Mouse (Mus musculus) erythroblast, embryonic 14.5 days (primary cell): ENCODE data around the gene Tnk2. TPM values are rescaled to one million over a fixed set of nuclear protein-coding genes. Genes with fewer than 3 reads are reported as not detected.

Experiments
- H3K27me3 ChIP-seq: 2 replicates; pipeline ENCODE4 v1.6.1; 2012; ENCODE audit warnings: inconsistent platforms; ENCODE audit not compliant: control insufficient read depth
- H3K36me3 ChIP-seq: 2 replicates; pipeline ENCODE4 v1.6.1; 2012; ENCODE audit warnings: mild to moderate bottlenecking, inconsistent platforms; ENCODE audit not compliant: control insufficient read depth
- H3K4me1 ChIP-seq: 2 replicates; pipeline ENCODE4 v1.6.1; 2012; ENCODE audit warnings: inconsistent platforms; ENCODE audit not compliant: control insufficient read depth
- H3K4me3 ChIP-seq: replicated peaks from 2 replicates; pipeline ENCODE3; 2012; ENCODE audit warnings: moderate library complexity, mild to moderate bottlenecking, inconsistent platforms
- H3K9me3 ChIP-seq: 2 replicates; pipeline ENCODE4 v1.6.1; 2012; ENCODE audit warnings: low read length, inconsistent platforms, mixed read lengths; ENCODE audit not compliant: control insufficient read depth
- GATA1 ChIP-seq: IDR thresholded peaks from 2 replicates; pipeline ENCODE4 v1.6.1; 2012; ENCODE audit warnings: low read length, inconsistent platforms, mixed read lengths
- TAL1 ChIP-seq: IDR thresholded peaks from 3 replicates; pipeline ENCODE4 v1.6.1; 2012; ENCODE audit warnings: low read length, inconsistent platforms, mixed read lengths
- polyA plus RNA-seq: library from polyadenylated mRNA; stranded (reverse); fragments of >175 nt; gene quantifications from 2 replicates; pipeline ENCODE4 v1.2.3, GENCODE M21; 2012

Gene Tnk2
- polyA plus RNA-seq, 1 experiment, result 61.6 TPM

- Histone ChIP-seq H3K4me3 (peak within 1 kb of the TSS; percentile 100), H3K27me3 (no peaks in the 10 kb centered on the region), H3K9me3 (no peaks in the 10 kb centered on the region), H3K36me3 (peaks cover 51% of the 10 kb centered on the region), H3K4me1 (peaks cover 53% of the 10 kb centered on the region)
- TF ChIP-seq GATA1 (no peak), TAL1 (no peak)
Measured at GRCm38 (mm10) chr16:32608712-32609400, 34.8 kb upstream of the Tnk2 start, which contains the start of gene Tfrc. Gene Tfrc, plus strand, starts transcription at chr16:32608920.

GRCm38 (mm10) chr16:32609401-32609779 is 34.3 kb upstream of the Tnk2 start:
- H3K4me1 ChIP-seq, result peaks cover 57% of the 10 kb centered on the region
- H3K27me3 ChIP-seq, result no peaks in the 10 kb centered on the region
- H3K9me3 ChIP-seq, result no peaks in the 10 kb centered on the region
- peak overlapping the region; percentile 100 for H3K4me3 ChIP-seq
- no peak for TF ChIP-seq GATA1
- H3K36me3 ChIP-seq, result peaks cover 56% of the 10 kb centered on the region

- H3K9me3 ChIP-seq, result no peaks in the 10 kb centered on the region
- TF ChIP-seq GATA1 (peak; percentile 64), TAL1 (peak; percentile 59)
- H3K4me3 ChIP-seq, result peak overlapping the region; percentile 100
- peaks cover 60% of the 10 kb centered on the region for H3K4me1 ChIP-seq
- H3K27me3 ChIP-seq, result no peaks in the 10 kb centered on the region
- peaks cover 69% of the 10 kb centered on the region for H3K36me3 ChIP-seq
Measured at GRCm38 (mm10) chr16:32610460-32611255, 33.0 kb upstream of the Tnk2 start.

DNA sequence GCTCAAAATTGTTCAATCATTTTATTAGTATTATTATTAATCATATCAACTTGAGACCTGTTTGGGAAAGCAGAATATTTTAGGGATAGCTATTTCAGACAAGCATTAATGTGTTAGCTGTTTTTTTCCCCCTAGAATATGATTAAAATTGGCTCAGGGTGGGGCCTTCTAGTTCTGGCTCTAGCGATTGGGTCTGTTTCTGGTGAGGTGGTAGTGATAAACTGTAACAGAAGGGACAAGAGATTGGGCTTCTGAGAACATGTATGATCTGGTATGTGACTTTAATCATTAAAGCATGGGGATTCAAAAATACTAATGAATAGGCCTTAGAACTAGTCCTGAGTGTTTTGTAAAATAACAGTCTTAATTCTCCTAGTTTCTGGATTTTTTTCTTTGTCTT is 31.6 kb upstream of the Tnk2 start:
- peaks cover 83% of the 10 kb centered on the region for H3K36me3 ChIP-seq
- no peaks in the 10 kb centered on the region for H3K9me3 ChIP-seq
- peak overlapping the region; percentile 100 for H3K4me3 ChIP-seq
- peaks cover 58% of the 10 kb centered on the region for H3K4me1 ChIP-seq
- H3K27me3 ChIP-seq, result no peaks in the 10 kb centered on the region
- TF ChIP-seq GATA1 (peak; percentile 74), TAL1 (peak; percentile 75)

DNA sequence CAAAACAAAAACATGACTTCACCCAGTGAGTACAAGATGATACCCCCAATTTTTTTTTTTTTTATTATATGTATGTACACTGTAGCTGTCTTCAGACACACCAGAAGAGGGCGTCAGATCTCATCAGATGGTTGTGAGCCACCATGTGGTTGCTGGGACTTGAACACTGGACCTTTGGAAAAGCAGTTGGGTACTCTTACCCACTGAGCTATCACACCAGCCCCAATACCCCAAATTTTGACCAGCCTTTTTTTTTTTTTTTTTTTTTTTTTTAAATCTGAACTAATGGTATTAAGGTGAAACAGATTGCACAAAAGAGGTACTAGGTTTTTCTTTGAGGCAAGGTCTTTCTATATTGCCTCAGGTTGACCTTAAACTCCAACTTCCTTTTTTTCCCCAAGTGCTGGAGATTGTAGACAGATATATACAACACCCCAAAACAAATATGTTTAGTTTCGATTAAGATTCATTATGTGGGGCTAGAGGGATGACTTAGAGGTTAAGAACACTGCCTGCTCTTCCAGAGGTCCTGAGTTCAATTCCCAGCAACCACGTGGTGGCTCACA is 30.3 kb upstream of the Tnk2 start:
- H3K9me3 ChIP-seq, result no peaks in the 10 kb centered on the region
- TF ChIP-seq GATA1, result no peak
- no peak for TF ChIP-seq TAL1
- no peaks in the 10 kb centered on the region for H3K27me3 ChIP-seq
- H3K4me1 ChIP-seq, result peaks cover 55% of the 10 kb centered on the region
- H3K4me3 ChIP-seq, result peak overlapping the region; percentile 100
- peaks cover 96% of the 10 kb centered on the region for H3K36me3 ChIP-seq

DNA sequence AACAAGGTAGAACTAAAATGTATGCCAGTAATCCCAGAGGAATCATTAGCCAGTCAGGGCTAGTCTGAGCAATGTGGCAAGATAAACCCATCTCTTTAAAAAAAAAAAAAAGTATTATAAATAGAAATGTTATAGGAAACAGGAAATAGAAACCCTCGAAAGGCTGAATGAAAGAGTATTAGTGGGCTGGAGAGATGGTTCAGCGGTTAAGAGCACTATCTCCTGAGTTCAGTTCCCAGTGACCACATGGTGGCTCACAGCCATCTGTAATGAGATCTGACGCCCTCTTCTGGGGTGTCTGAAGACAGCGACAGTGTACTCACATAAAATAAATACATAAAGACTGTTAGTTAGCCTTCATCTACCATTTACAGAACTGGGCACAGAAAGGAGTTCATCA is 29.6 kb upstream of the Tnk2 start:
- H3K36me3 ChIP-seq, result peaks cover 100% of the 10 kb centered on the region
- TF ChIP-seq GATA1, result no peak
- TF ChIP-seq TAL1, result no peak
- no peaks in the 10 kb centered on the region for H3K27me3 ChIP-seq
- peak overlapping the region; percentile 25 for H3K4me3 ChIP-seq
- no peaks in the 10 kb centered on the region for H3K9me3 ChIP-seq
- peaks cover 57% of the 10 kb centered on the region for H3K4me1 ChIP-seq

DNA sequence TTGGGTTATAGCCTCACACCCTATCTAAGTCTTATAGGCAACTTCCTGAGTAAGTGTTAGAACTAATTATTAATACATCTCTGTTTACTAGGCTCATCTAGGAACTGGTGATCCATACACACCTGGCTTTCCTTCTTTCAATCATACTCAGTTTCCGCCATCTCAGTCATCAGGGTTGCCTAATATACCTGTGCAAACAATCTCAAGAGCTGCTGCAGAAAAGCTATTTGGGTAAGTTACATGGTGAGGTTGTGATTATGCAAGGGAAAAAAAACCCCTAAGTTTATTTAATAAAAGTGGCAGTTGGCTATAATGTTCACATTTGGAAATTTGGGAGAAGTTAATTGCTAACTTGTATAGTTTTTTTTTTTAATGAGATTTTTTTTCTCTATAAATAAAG is 24.7 kb upstream of the Tnk2 start:
- TF ChIP-seq GATA1 (no peak), TAL1 (no peak)

GRCm38 (mm10) chr16:32628140-32628539 is 15.5 kb upstream of the Tnk2 start:
- TF ChIP-seq TAL1 (no peak), GATA1 (no peak)
- Histone ChIP-seq H3K4me1 (peaks cover 25% of the 10 kb centered on the region), H3K27me3 (no peaks in the 10 kb centered on the region), H3K4me3 (no peak overlapping the region), H3K9me3 (no peaks in the 10 kb centered on the region), H3K36me3 (peaks cover 100% of the 10 kb centered on the region)

More for the DNA sequence above, 24.7 kb upstream of the Tnk2 start:
- no peaks in the 10 kb centered on the region for H3K27me3 ChIP-seq
- peaks cover 99% of the 10 kb centered on the region for H3K36me3 ChIP-seq
- peaks cover 66% of the 10 kb centered on the region for H3K4me1 ChIP-seq
- H3K9me3 ChIP-seq, result no peaks in the 10 kb centered on the region
- H3K4me3 ChIP-seq, result no peak overlapping the region

DNA sequence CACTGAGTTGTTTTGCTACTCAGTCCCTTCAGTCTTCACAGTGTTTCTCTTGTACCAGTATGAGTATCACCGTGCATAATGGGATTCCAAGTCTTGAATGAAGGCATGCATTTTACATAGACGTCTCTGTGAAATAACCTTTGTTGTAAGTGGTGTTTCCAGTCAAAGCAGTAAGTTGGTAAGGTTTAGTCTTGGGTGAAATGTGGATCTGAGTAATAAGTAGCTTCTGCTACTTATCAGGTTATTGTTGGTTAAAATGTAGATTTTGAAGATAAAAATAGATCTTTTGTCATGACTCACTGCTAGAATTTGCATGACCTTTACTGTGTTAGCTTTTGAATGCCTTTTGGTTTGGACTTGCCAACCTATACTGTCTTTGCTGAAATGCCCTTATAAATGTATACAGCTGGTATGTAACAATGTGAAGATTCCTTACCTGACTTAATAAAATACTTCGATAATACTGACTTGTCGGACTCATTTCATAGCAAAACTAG is 11.3 kb upstream of the Tnk2 start:
- Histone ChIP-seq H3K4me3 (no peak overlapping the region), H3K27me3 (peaks cover 6% of the 10 kb centered on the region), H3K4me1 (peaks cover 23% of the 10 kb centered on the region), H3K9me3 (no peaks in the 10 kb centered on the region), H3K36me3 (peaks cover 69% of the 10 kb centered on the region)
- TF ChIP-seq GATA1, result no peak
- no peak for TF ChIP-seq TAL1
